Mouse (Mus musculus) heart, embryonic 12.5 days (tissue): Measurements from ENCODE around the gene Scn4a. TPM values are rescaled to one million over a fixed set of nuclear protein-coding genes. Genes with fewer than 3 reads are reported as not detected.

Experiments used
- ATAC-seq: fragments of 200-750 bp; cut with Nextera tagmentation; 2 replicates; pipeline ENCODE4 v1.8.0; 2017; ENCODE audit warnings: moderate TSS enrichment, moderate library complexity; ENCODE audit not compliant: insufficient number of reproducible peaks, low FRiP score
- H3K27ac ChIP-seq: fragments of 300-500 bp; sonication (generic); 2 replicates; pipeline ENCODE4 v1.5.1; 2016; ENCODE audit warnings: mild to moderate bottlenecking, moderate library complexity; ENCODE audit not compliant: poor library complexity, severe bottlenecking
- H3K27me3 ChIP-seq: fragments of 300-500 bp; sonication (generic); replicated peaks from 2 replicates; pipeline ENCODE4 v1.6.1; 2016; ENCODE audit warnings: mild to moderate bottlenecking, moderate library complexity
- H3K36me3 ChIP-seq: fragments of 300-500 bp; sonication (generic); 2 replicates; pipeline ENCODE4 v1.6.1; 2016; ENCODE audit warnings: mild to moderate bottlenecking, moderate library complexity
- H3K4me1 ChIP-seq: fragments of 300-500 bp; sonication (generic); replicated peaks from 2 replicates; pipeline ENCODE4 v1.6.1; 2016; ENCODE audit warnings: mild to moderate bottlenecking
- H3K4me2 ChIP-seq: fragments of 300-500 bp; sonication (generic); 2 replicates; pipeline ENCODE4 v1.6.1; 2016; ENCODE audit warnings: mild to moderate bottlenecking, moderate library complexity
- H3K4me3 ChIP-seq: fragments of 300-500 bp; sonication (generic); 2 replicates; pipeline ENCODE4 v1.5.1; 2016; ENCODE audit warnings: mild to moderate bottlenecking
- H3K9ac ChIP-seq: fragments of 300-500 bp; sonication (generic); 2 replicates; pipeline ENCODE4 v1.6.1; 2016; ENCODE audit warnings: mild to moderate bottlenecking, moderate library complexity
- H3K9me3 ChIP-seq: fragments of 300-500 bp; sonication (generic); replicated peaks from 2 replicates; pipeline ENCODE4 v1.6.1; 2016; ENCODE audit warnings: mild to moderate bottlenecking, moderate library complexity
- WGBS: fragments of 180-500 bp; shearing (Covaris S2); methylation state at CpG from one replicate; pipeline ENCODE4 v1.1.7; 2016; 5-methylcytosine and 5-hydroxymethylcytosine counted together
- polyA plus RNA-seq: library from polyadenylated mRNA; unstranded; fragments of >200 nt; fragmentation: Nextera tagmentation; extraction: Ambion mirVana; gene quantifications from 2 replicates; pipeline ENCODE4 v1.2.1, GENCODE M21; 2016

The Scn4a gene
- polyA plus RNA-seq, 1 experiment from 2014 or later: 0.08 TPM

GRCm38 (mm10) chr11:106272644-106273310 is 80.3 kb downstream of the Scn4a start, which contains the start of gene Smarcd2:
Gene Smarcd2, minus strand, starts transcription at chr11:106272972.
- peak; percentile 96 for ATAC-seq
- no peaks in the 10 kb centered on the region for H3K9me3 ChIP-seq
- H3K27me3 ChIP-seq: no peaks in the 10 kb centered on the region
- peak within 1 kb of the TSS; percentile 87 for H3K4me2 ChIP-seq
- under 1% methylated on average over 72 of the region's 72 CpGs for WGBS
- peaks cover 40% of the 10 kb centered on the region for H3K4me1 ChIP-seq
- H3K36me3 ChIP-seq: no peaks in the 10 kb centered on the region; the same call in 1 of the 2 replicates
- H3K27ac ChIP-seq: peak within 1 kb of the TSS; percentile 91
- peak within 1 kb of the TSS; percentile 98 for H3K9ac ChIP-seq
- peak within 1 kb of the TSS; percentile 95 for H3K4me3 ChIP-seq

DNA sequence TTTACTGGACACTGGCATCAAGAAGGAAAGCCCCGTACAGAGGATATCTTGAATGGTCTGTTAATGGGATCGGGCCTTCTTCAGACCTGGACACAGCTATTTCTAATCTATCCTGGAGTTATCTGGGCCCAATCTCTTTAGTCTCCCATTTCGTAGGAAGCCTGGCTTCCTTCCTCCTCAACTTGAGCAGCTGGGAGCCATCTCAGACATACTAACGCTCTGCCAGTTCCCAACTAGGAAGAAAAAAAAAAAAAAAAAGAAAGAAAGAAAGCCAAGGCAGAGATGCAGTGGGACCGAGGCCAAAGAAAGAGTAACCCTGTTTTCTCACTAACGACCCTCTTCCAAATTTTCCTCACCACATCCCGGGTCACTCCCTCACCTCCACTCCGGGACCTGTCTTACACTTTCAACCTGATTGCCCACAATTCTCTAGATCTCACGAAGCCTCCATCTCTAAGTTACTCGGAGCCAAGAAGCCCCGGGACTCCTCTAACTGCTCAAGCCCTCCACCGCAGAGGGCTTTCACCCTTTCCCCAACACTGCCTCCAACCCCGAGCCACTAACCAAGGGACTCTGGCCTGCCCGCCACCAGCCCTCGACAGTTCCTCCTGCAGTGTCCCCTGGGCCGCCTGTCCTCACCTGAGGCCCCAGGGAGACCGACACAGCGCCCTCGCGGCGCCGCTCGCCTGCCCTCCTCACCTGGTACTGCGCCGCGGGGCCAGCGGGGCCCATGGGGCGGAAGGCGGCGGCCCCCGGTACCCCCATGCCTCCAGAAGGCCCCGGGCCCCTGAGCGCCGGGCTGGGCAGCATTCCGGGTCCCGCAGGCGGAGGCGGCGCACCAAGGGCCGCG is 81.1 kb downstream of the Scn4a start:
- peak overlapping the region; percentile 98 for H3K9ac ChIP-seq
- peaks cover 47% of the 10 kb centered on the region for H3K4me1 ChIP-seq
- peak; percentile 38 for ATAC-seq
- H3K9me3 ChIP-seq: no peaks in the 10 kb centered on the region
- peak overlapping the region; percentile 87 for H3K4me2 ChIP-seq
- H3K4me3 ChIP-seq: peak overlapping the region; percentile 95
- peak overlapping the region; percentile 91 for H3K27ac ChIP-seq
- 1% methylated on average over 41 of the region's 41 CpGs for WGBS
- H3K36me3 ChIP-seq: peaks cover 6% of the 10 kb centered on the region
- no peaks in the 10 kb centered on the region for H3K27me3 ChIP-seq

GRCm38 (mm10) chr11:106271131-106271793 is 81.8 kb downstream of the Scn4a start:
- Histone ChIP-seq H3K9me3 (no peaks in the 10 kb centered on the region), H3K27me3 (no peaks in the 10 kb centered on the region), H3K27ac (peak overlapping the region; percentile 91), H3K9ac (peak overlapping the region; percentile 98), H3K4me2 (peak overlapping the region; percentile 87), H3K4me1 (peaks cover 47% of the 10 kb centered on the region), H3K36me3 (peaks cover 14% of the 10 kb centered on the region), H3K4me3 (peak overlapping the region; percentile 95)
- no peak for ATAC-seq
- 39% methylated on average over 5 of the region's 5 CpGs for WGBS

- Histone ChIP-seq H3K4me1 (peaks cover 44% of the 10 kb centered on the region), H3K27ac (no peak overlapping the region), H3K9ac (0 out of 2 replicates have a peak overlapping the region, but pooled peaks have one; percentile 19), H3K4me2 (peak overlapping the region; percentile 5; the same call in 1 of the 2 replicates), H3K36me3 (peaks cover 36% of the 10 kb centered on the region), H3K4me3 (no peak overlapping the region), H3K9me3 (no peaks in the 10 kb centered on the region), H3K27me3 (no peaks in the 10 kb centered on the region)
- WGBS: 57% methylated on average over 3 of the region's 3 CpGs
- no peak for ATAC-seq
These were observed 84.0 kb downstream of the Scn4a start for GRCm38 (mm10) chr11:106269060-106269431.

Other genes starting within 250 kb of the Scn4a start
- gene Gm10840, start 192.4 kb downstream of the Scn4a start, polyA plus RNA-seq: not detected in 2 replicates
- 125 and 135 TPM in 2 replicates for gene Limd2, start 192.4 kb downstream of the Scn4a start, polyA plus RNA-seq
- 22.4 and 22.6 TPM in 2 replicates for gene Strada, start 151.1 kb downstream of the Scn4a start, polyA plus RNA-seq
- 90.3 and 93.1 TPM in 2 replicates for gene Ccdc47, start 136.9 kb downstream of the Scn4a start, polyA plus RNA-seq
- 59.1 and 60.7 TPM in 2 replicates for gene Ddx42, start 136.4 kb downstream of the Scn4a start, polyA plus RNA-seq
- 45.3 and 45.9 TPM in 2 replicates for gene Ftsj3, start 97.2 kb downstream of the Scn4a start, polyA plus RNA-seq
- gene Psmc5, start 97.1 kb downstream of the Scn4a start, polyA plus RNA-seq: 247 and 253 TPM in 2 replicates
- gene Smarcd2, start 80.3 kb downstream of the Scn4a start, polyA plus RNA-seq: 24.6 and 25.3 TPM in 2 replicates
- 0.05 and 0.06 TPM in 2 replicates for gene Tcam1, start 76.6 kb downstream of the Scn4a start, polyA plus RNA-seq
- not detected in 2 replicates for gene Gh, start 51.4 kb downstream of the Scn4a start, polyA plus RNA-seq
- 0.83 and 0.95 TPM in 2 replicates for gene Cd79b, start 38.5 kb downstream of the Scn4a start, polyA plus RNA-seq
- gene Prr29, start 12.2 kb upstream of the Scn4a start, polyA plus RNA-seq: 0.28 TPM in 1 of 2 replicates, not detected in the other
- gene Icam2, start 34.8 kb upstream of the Scn4a start, polyA plus RNA-seq: 59.7 and 68.4 TPM in 2 replicates
- 5.7 and 6.9 TPM in 2 replicates for gene Ern1, start 134.6 kb upstream of the Scn4a start, polyA plus RNA-seq